In genomic region chr3:115672965-115673662, GRCm38 (mm10) we compare ENCODE assay signal across 8 mouse cellular contexts. TPM values are rescaled to one million over a fixed set of nuclear protein-coding genes. Genes with fewer than 3 reads are reported as not detected.
DNase-seq lines count a peak whose midpoint lies in the region; ATAC-seq and TF ChIP-seq lines count a peak whose summit lies in the region.

No protein-coding gene starts in this region.

- no peak for ATAC-seq in embryonic facial prominence, embryonic 12.5 days (ENCODE audit: insufficient number of reproducible peaks, insufficient read depth, low FRiP score, low TSS enrichment)
- peak; percentile 37; the same call in 1 of the 2 replicates for ATAC-seq in liver, embryonic 14.5 days (ENCODE audit: insufficient read depth)
- no peak for ATAC-seq in stomach, embryonic 16.5 days (ENCODE audit: insufficient read depth, low FRiP score)

- H3K27ac ChIP-seq in embryonic facial prominence, embryonic 12.5 days: no peak overlapping the region
- no peak overlapping the region for H3K27ac ChIP-seq in embryonic facial prominence, embryonic 10.5 days (replicated peaks)
- H3K27ac ChIP-seq in liver, embryonic 14.5 days: no peak overlapping the region
- H3K27ac ChIP-seq in stomach, embryonic 16.5 days (ENCODE audit: low read length): no peak overlapping the region
- H3K27ac ChIP-seq in layer of hippocampus, adult 2 months: no peak overlapping the region

- no peaks in the 10 kb centered on the region for H3K27me3 ChIP-seq in embryonic facial prominence, embryonic 12.5 days
- no peaks in the 10 kb centered on the region for H3K27me3 ChIP-seq in embryonic facial prominence, embryonic 10.5 days (replicated peaks; ENCODE audit: low read depth, poor library complexity, severe bottlenecking)
- H3K27me3 ChIP-seq in liver, embryonic 14.5 days (ENCODE audit: control insufficient read depth, insufficient read depth, low read length): no peaks in the 10 kb centered on the region
- no peaks in the 10 kb centered on the region for H3K27me3 ChIP-seq in stomach, embryonic 16.5 days (ENCODE audit: control insufficient read depth, insufficient read depth, low read length)

- peaks cover 5% of the 10 kb centered on the region; the same call in 1 of the 2 replicates for H3K4me1 ChIP-seq in embryonic facial prominence, embryonic 12.5 days
- H3K4me1 ChIP-seq in embryonic facial prominence, embryonic 10.5 days: peaks cover 7% of the 10 kb centered on the region; the same call in 1 of the 2 replicates
- H3K4me1 ChIP-seq in liver, embryonic 14.5 days (replicated peaks; ENCODE audit: control insufficient read depth in 2 of 2, insufficient read depth in 2 of 2, low read length in 1 of 2): peaks cover 0 to 9% of the 10 kb centered on the region in 2 experiments; a peak in 2 of 4 replicates
- peaks cover 4% of the 10 kb centered on the region; the same call in 1 of the 2 replicates for H3K4me1 ChIP-seq in stomach, embryonic 16.5 days (ENCODE audit: control insufficient read depth, insufficient read depth, low read length)

- no peaks in the 10 kb centered on the region for H3K36me3 ChIP-seq in embryonic facial prominence, embryonic 12.5 days
- H3K36me3 ChIP-seq in embryonic facial prominence, embryonic 10.5 days (replicated peaks): no peaks in the 10 kb centered on the region
- no peaks in the 10 kb centered on the region for H3K36me3 ChIP-seq in liver, embryonic 14.5 days (replicated peaks; ENCODE audit: control insufficient read depth, insufficient read depth, low read depth)
- no peaks in the 10 kb centered on the region for H3K36me3 ChIP-seq in stomach, embryonic 16.5 days (ENCODE audit: control insufficient read depth, insufficient read depth, low read length)

- TF ChIP-seq EP300 in liver, embryonic 14.5 days (IDR thresholded peaks at IDR 0.05; ENCODE audit: low read depth): no peak

- no peak for DNase-seq in embryonic facial prominence, embryonic 10.5 days (ENCODE audit: low spot score)
- DNase-seq in spleen, postnatal 36 days (ENCODE audit: low spot score in 2 of 2): peak; percentile 42 to 51
- no peak for DNase-seq in spleen, postnatal 14 days (ENCODE audit: low spot score in 2 of 2)
- DNase-seq in liver, embryonic 14.5 days (ENCODE audit: low read depth in 3 of 3, low spot score in 3 of 3): no peak
- DNase-seq in retina, postnatal 1 day: no peak
- no peak for DNase-seq in layer of hippocampus, adult 2 months (ENCODE audit: low spot score in 2 of 2)

- WGBS in embryonic facial prominence, embryonic 12.5 days: 62% methylated on average over 9 of the region's 9 CpGs
- 69% methylated on average over 9 of the region's 9 CpGs for WGBS in embryonic facial prominence, embryonic 10.5 days
- WGBS in liver, embryonic 14.5 days (ENCODE audit: insufficient replicate concordance): 13% methylated on average over 9 of the region's 9 CpGs
- WGBS in stomach, embryonic 16.5 days: 45% methylated on average over 9 of the region's 9 CpGs

- H3K9ac ChIP-seq in embryonic facial prominence, embryonic 12.5 days: no peak overlapping the region
- H3K9ac ChIP-seq in liver, embryonic 14.5 days (replicated peaks): no peak overlapping the region
- 0 out of 2 replicates have a peak overlapping the region, but pooled peaks have one; percentile 2 for H3K9ac ChIP-seq in stomach, embryonic 16.5 days (ENCODE audit: low read length)

- H3K9me3 ChIP-seq in embryonic facial prominence, embryonic 12.5 days: no peaks in the 10 kb centered on the region
- no peaks in the 10 kb centered on the region for H3K9me3 ChIP-seq in embryonic facial prominence, embryonic 10.5 days
- H3K9me3 ChIP-seq in liver, embryonic 14.5 days (ENCODE audit: control insufficient read depth, low read length): no peaks in the 10 kb centered on the region
- H3K9me3 ChIP-seq in stomach, embryonic 16.5 days (replicated peaks; ENCODE audit: control insufficient read depth, low read length): no peaks in the 10 kb centered on the region

- peak overlapping the region; percentile 16; the same call in 1 of the 2 replicates for H3K4me2 ChIP-seq in embryonic facial prominence, embryonic 12.5 days (replicated peaks)
- peak overlapping the region; percentile 40 for H3K4me2 ChIP-seq in liver, embryonic 14.5 days (ENCODE audit: low read depth)
- peak overlapping the region; percentile 40 for H3K4me2 ChIP-seq in stomach, embryonic 16.5 days (ENCODE audit: low read depth, low read length)

- TF ChIP-seq CTCF in liver, embryonic 14.5 days (IDR thresholded peaks at IDR 0.05; ENCODE audit: low read depth): no peak
- no peak for TF ChIP-seq CTCF in layer of hippocampus, adult 2 months (conservative IDR thresholded peaks at IDR 0.05)

- H3K4me3 ChIP-seq in embryonic facial prominence, embryonic 12.5 days: no peak overlapping the region
- no peak overlapping the region for H3K4me3 ChIP-seq in embryonic facial prominence, embryonic 10.5 days
- no peak overlapping the region for H3K4me3 ChIP-seq in liver, embryonic 14.5 days (ENCODE audit: insufficient read depth in 1 of 2, low read depth in 2 of 2, low read length in 2 of 2)
- H3K4me3 ChIP-seq in stomach, embryonic 16.5 days (replicated peaks; ENCODE audit: low read length): no peak overlapping the region; the same call in 1 of the 2 replicates
- no peak overlapping the region for H3K4me3 ChIP-seq in layer of hippocampus, adult 2 months

RNA-seq across cellular contexts. Expression of gene S1pr1, which starts 41.8 kb away (rescaled TPM):
- polyA plus RNA-seq in embryonic facial prominence, embryonic 12.5 days (2016; fragmentation: Nextera tagmentation; extraction: Ambion mirVana): 17.8 and 19.8 TPM in 2 replicates
- 10.8 and 11.2 TPM in 2 replicates for polyA plus RNA-seq in embryonic facial prominence, embryonic 10.5 days (2016; fragmentation: Nextera tagmentation; extraction: Ambion mirVana)
- polyA plus RNA-seq in liver, embryonic 14.5 days (2012; rRNA removed): 5.9 and 6.3 TPM in 2 replicates
- 5.6 and 6.3 TPM in 2 replicates for polyA plus RNA-seq in liver, embryonic 14.5 days (2014; fragmentation: Nextera tagmentation; extraction: Ambion mirVana)
- 17.3 and 18.8 TPM in 2 replicates for polyA plus RNA-seq in stomach, embryonic 16.5 days (2015; fragmentation: Nextera tagmentation; extraction: Ambion mirVana)
- total RNA-seq in layer of hippocampus, adult 2 months (2021): 100 to 1,000 TPM in 1 of 2 experiments, 10 to 100 TPM in 1; 92.8 to 108 TPM

Comparison
In these comparisons a context has a peak if more than half of its experiments do, and no peak if none do; other contexts are left out.
1. DNase-seq: peak in spleen, postnatal 36 days (2 of 2); none in embryonic facial prominence, embryonic 10.5 days (single experiment), spleen, postnatal 14 days (0 of 2), liver, embryonic 14.5 days (0 of 3), retina, postnatal 1 day (single experiment) and layer of hippocampus, adult 2 months (0 of 2).
2. Peak in every context shown above with its lines, with median percentiles within 50 percentile points of each other: H3K4me2 ChIP-seq.